Mouse (Mus musculus) ovary, postnatal 36 days (tissue): Measurements from ENCODE around the gene Ctbp1.

Experiments used
- DNase-seq: peaks from one replicate; pipeline ENCODE4 v3.0.0; 2022; ENCODE audit warnings: low spot score, mixed read lengths

The Ctbp1 gene

DNA sequence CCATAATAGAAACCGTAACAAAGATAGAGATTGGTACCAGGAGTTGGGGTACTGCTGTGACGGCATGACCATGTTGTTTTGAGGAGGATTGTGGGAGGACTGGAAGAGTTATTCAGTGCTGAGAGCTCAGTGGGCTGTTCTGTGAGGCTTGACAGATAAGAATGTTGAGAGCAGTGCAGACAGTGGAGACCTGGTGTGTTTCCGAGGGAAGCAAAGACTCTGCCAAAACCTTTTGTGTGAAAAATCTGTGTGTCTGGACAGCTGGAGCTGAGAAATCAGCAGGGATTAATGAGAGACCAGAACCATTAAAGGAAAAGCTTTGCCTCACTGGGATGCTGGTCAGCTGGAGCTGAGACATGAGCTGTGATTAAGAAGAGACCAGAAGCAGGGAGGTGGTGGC lies 34.9 kb downstream of the Ctbp1 start:
- DNase-seq = no peak

DNA sequence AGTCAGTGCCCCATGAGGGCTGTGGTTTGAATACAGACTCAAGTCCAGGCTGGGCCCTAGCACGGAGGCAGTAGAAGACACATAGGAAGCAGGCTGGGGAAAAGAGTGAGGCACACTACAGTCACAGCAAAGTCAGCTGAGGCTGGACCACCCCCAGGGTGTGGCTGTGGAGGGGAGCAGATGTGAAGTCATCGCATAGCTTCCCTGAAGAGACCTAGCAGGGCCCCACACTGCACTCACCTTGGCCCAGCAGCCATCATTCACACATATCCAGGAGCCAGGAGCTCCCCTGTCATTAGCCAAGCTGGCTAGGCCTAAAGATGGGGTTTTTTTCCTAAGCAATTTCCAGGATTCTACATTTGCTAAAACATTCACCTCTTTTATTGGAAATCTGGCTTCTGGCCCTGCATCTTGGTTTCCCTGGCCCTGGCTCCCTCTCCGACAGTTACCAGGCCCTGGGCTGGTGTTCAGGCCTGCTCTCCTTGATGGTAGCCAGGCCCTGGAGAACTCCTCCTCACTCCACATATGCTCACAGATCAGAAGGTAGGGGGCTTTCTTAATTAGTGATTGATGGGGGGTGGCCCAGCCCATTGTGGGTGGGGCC lies 35.6 kb downstream of the Ctbp1 start:
- DNase-seq = no peak

DNA sequence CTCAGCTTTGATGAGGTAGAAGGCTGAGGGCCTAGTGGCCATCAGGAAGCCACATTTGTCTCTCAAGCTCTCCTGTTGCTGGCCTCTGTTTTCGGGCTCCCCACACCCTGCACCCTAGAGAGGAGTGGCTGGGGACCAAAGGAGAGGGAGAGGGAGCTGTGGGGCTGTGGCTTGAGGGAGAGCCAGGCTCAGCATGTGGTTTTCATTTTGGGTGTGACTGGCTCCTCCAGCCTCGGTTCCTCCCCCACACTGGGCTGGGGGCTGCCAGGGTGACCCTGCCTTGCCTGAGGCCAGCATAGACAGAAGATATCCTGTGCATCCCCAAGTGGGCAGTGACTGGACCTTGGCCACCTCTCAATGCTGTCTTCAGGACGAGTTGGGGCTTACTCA lies 36.5 kb downstream of the Ctbp1 start:
- DNase-seq = no peak

DNA sequence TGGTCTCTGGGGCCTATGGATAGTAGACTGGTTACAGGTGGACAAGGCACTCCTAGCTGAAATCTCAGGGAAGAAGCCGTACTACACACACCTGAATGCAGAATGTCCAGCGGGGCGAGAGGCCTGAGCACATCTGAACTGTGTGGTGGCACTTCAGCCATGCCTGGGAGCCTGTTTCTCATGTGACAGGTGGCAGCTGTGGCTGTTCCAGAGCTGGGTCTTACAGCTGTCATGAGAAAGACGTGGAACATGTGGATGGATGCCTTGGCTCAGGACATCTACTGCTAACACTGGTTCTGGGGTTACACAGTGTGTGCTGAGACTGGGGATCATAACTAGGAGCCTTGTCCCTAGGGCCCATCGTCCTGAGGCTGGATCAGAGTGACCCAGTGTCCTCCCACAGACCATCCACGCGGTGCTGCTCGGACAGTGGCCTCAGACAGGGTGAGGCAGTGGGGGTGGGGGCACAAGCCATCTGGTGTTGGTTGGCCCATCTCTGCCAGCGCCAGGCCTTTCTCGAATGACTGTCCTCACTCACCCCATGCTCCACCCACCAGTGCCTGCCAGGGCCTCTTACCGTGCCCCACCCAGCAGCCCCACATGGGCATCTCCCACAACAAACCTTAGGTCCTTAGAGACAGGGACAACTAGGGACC lies 37.1 kb downstream of the Ctbp1 start:
- DNase-seq = no peak

DNA sequence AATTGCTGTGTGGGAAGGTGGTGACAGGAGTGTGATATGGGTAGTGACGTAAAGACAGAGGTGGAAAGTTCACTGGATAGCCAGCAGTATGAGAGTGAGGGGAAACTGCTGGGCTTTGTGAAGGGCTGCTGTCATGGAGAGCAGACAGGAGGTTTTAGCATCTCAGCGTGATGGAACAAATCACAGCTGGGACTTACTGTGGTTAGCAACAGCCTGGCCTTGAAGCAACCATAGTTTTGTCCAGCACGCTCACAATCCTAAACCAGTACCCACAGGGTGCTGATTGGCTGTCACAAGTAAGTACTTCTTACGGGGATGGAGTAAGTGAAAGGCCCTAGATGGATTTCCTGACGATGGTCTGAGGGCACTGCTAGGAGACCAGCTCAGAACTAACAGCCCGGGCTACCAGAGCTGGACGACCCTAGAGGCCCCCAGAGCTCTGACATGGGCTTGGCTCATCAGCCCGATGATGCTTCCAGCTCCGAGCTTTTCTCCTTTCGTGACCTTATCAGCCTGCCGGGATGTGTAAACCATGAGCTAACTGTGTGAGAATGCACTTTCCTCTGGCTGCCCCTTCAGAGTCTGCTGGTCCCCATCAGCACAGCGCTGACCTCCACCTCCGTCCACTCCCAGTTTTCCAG lies 40.3 kb downstream of the Ctbp1 start:
- no peak for DNase-seq

DNA sequence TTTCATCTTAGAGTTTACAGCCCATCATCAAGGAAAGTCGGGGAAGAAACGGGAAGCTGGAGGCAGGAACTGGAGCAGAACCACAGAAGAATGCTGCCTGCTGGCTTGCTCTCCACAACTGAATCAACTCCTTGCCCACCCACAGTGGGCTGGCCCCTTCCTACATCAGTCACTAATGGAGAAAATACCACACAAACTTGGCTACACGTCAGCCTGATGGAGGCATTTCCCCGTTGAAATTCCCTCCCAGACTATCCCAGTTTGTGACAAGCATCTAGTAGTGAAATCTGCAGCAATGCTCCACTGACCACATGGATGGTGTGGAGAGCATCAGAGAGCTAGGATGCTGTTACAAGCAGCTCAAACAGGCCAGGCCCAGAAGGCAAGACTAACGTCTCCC lies 42.0 kb downstream of the Ctbp1 start:
- no peak for DNase-seq

DNA sequence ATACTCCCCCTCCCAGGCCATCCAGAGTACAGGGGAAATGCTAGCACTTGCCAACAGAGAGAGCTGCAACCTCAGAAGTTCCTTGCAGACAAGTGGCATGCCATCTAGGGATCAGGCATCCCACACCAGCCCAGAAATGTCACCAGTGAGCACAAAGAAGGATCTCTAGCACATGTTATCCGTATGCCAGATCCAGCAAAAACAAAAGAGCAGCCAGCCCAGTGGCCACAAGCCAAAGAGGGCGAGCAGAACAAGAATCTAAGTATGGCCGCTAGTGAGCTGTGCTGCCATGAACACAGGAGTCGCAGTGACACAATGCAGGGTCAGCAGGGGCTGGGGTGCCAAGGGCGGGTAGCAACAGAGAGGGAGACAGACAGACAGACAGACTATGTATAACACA lies 44.5 kb downstream of the Ctbp1 start:
- no peak for DNase-seq

DNA sequence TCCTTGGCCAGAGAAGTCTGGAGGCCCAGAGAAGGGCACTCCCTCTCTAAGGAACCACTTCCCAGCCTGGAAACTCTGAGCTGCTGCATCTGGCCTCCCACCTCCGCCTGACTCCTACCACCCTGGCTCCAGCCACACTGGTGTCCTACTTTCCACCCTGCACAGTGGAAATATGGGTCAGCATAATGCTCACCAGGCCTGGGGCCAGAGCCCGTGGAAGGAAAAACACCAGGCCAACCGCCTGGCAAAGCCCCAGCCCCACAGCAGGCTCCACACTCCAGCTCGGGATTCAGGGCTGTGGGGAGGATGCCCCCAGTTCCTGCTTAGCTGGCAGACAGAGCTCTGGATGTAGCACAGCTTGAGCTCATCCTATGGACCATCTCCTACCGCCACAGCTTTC lies 46.4 kb downstream of the Ctbp1 start:
- peak; percentile 23 for DNase-seq

DNA sequence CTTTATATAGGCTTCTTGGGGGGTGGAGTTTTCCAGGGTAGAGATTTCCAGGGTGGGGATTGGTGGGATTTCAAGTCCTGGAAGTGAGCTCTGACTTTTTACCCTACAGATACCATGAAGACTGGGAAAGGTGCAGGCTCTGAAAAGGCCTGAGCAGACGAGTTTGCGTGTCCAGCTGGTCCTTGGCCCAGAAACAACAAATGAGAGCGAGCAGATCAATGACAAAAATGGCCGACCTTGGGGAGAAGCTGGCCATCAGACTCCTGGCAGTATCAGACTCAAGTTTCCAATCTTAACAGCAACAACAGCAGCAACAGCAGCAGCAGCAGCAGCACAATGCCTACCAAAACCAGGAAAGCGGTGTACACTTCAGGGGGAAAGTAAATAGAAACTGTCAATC lies 49.1 kb downstream of the Ctbp1 start:
- no peak for DNase-seq

DNA sequence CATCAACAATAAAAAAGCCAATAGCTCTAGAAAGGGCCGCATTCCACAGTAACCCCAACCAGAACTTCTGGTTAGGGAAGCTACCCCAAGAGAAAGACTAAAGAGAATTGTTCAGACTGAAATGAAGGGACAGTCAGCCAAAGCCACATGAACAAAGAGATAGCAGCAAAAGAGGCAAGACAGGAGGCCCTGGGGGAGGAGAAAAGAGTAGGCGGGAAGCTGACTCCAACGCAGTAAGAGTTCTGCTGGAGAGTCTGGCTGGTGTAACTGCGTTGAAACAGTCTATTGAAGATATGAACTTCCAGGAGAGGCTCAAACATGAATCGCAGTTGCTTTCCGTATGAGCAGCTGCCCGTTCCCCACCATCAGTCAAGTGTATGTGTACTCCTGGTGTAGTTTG lies 50.3 kb downstream of the Ctbp1 start:
- DNase-seq = no peak

DNA sequence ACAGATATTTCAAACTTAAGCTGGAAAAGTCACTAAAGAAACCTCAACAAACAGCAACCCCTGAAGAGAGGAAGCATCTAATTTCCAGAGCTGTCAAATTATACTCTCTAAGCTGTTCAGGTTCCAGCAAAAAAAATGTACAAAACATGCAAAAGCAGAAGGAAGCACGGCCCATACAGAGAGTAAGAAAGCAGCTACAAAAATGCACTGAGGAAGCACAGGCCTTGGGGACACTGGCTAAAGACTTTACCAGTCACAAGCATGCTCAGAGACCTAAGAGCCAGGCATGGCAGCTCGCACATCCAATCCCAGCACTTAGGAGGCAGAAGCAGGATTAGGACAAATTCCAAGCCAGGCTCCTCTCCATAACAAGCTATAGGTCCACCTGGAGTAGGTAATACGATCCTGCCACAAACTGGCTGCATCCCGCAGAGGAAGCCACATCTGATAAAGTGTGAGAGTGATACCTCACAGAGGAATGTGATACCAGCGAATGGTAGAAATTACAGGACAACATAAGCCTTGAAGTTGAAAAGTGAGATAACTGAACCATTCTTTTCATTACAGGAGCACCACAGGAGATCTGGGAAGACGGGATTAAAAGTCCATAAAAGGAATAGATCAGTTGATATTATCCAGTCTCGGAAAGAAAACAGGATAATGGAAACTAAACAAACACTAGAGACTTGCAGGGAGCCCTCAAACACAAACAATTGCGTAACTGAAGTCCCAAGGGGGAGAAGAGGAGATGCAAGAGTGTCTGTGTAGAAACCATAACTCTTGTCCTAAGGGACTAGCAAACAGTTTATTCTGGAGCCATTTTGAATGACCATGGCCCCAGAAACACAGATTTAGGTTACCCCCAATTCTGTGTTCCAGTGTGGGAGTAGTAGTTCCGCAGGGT lies 51.7 kb downstream of the Ctbp1 start:
- DNase-seq = no peak

DNA sequence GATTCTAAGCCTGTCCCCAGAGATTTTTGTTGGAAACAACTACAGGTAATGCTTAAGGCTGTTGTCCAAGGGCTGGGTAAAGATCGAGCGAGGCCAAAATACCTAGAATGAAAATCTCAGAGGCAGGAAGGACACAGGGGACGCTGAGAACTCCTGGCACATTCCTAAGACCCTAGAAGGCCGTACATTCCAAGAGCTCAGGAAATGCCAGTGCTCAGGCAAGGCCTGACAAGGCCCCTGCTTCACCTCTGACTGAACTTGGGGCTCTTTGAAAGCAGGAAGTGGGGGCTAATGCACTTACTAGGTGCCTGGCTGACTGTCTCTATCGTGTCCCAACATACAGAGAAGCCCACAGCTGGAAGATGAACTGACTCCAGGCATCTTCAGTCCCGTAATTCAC lies 52.4 kb downstream of the Ctbp1 start:
- no peak for DNase-seq

DNA sequence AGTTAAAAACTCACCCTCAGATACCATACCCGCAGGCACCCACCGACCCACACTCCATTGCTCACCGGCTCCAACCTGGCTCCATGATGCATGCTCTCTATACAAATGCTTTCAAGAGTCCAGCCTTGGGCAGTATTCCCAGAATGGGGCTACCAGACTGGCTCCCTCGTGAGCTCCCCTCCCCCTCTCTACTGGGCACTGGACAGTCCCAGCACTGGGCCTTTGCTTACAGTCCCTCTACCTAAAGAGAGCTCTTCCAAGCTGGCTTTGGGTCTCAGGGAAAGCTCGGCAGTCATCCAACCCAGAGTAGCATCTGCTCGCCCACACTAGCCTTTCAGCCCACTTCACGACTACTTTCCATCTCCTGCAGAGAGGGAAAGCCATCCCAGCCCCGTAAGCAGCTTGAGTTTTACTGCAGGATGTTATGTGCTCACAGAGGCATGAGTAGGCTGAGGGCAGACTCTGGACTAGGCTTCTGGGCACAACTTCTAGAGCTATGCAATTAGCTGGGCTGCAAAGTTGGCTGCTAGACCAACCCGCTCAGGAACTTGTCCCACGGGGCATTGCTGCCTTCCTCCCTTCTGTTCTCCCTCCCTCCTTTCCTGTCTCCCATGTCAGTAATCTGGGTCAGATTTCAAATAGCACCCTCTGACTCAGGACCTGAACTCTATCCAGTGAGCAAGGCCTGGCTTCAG lies 54.3 kb downstream of the Ctbp1 start:
- DNase-seq = no peak

DNA sequence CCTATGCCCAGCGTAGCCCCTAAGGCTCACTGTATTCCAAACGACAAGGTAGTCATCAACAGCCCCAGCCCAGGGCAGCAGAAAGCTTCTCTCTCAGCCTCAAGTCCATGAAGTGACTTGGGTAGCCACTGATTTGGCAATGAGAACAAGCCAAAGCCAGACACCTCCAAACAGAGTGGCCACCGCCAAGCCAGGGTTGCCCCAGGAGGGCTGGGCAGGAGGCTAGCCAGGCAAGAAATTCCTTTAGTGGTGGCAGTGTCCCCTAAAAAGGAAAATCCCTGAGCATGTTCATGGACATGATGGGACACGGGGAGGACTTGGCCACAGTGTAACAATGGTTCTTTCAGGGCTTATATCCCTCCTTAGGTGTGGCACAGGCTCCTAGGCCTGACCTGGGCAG lies 55.0 kb downstream of the Ctbp1 start:
- DNase-seq = no peak

DNA sequence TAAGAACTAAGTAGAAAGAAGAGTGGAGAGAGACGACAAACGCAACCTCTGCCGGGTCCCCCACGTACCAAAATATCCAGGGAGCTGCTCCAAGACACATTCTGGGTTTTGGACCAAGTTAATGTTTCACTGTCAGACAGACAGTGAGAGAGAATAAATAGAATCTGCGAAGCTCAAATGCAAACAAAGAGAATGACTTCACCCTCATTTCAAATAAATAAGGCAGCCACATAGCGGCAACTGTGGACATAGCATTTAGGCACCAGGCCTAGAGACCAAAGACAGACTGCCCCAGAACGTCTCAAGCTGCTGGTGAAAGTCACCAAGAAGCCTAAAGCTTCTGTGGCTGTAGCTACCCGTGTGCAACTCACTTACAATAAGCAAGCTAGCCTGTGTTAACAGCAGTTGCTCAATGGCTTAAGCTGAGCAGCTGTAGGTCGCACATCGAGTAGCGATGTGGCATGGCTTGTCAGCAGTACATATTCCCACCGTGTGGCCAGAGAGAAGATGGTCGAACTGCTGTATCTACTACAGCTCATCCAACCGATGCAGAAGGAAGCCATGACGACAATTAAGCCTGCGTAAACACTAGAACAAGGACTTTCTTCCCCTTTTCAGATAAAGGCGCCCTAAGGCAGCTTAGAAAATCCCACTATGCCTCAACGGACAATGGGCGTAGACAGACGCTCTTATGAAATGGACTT lies 55.9 kb downstream of the Ctbp1 start:
- DNase-seq = no peak

DNA sequence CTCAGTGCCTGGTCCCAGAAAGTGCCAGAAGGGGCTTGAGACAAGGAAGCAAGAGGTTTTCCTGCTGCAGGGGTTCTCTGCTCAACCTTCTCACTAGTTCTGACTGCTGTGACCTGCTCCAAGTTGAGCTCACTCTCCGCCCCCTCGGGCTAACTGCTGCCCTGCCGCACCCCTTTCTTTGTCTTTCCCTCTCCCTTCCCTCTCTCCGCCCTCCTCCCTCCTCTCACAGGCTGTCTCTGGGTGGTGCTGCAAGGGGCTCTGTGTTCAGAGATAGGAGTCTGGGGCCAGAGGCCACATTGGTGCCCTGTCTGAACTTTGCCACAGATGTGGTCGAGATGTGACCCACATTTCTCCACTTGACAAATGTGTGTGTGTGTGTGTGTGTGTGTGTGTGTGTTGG lies 56.7 kb downstream of the Ctbp1 start, which contains the start of gene Spon2:
Gene Spon2 (minus strand): TSS at position 375 of the 400 bp plus-strand sequence.
- DNase-seq = no peak

DNA sequence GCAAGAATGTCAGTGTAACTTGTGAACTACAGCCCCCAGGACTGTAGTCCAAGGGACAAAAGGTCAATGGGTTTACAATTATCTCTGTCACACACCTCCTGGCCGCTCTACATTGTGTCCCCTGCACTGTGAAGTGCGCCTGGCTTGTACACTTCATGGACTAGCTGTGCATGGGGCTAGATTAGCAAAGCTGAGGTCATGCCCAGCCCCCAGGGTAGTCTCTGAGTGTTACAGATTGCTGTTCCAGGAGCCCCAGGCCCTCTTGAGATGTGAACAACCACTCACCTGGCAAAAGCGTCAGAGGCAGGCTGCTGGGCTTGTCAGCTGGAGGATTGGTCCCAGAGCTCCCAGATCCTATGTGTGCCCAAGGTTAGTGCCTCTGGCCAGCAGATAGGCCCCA lies 57.1 kb downstream of the Ctbp1 start:
- no peak for DNase-seq

DNA sequence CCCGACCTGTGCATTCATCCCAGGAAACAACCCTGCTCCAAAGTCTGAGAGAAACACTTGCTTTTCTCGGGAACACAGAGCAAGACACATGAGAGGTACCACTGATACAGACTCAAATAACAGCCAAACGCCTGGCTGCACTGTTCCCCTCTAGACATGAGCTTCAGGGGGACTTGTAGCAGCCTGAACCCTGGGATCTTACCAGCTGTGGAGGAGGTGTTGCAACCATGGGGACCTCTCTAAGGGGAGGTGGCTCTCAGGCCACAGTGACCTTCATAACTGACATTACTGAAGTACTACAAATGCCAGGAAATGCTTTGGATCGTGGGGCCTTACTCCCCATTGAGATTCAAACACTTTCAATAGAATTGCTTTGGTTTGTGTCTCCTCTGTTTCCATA lies 60.1 kb downstream of the Ctbp1 start:
- DNase-seq = no peak

DNA sequence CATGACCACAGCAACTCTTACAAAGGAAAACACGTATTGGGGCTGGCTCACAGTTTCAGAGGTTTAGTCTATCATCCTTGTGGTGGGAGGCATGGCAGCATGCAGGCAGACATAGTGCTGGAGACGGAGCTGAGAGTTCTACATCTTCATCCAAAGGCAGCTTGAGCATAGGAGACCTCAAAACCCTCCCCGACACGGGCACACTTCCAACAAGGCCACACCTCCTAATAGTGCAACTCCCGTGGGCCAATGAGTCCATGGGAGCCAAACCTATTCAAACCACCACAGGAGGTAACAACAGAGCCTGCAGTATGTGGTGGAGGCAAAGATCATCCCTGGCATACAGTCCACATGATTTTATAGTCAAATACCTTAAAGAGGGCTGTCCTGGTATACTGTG lies 63.5 kb downstream of the Ctbp1 start:
- DNase-seq = no peak

DNA sequence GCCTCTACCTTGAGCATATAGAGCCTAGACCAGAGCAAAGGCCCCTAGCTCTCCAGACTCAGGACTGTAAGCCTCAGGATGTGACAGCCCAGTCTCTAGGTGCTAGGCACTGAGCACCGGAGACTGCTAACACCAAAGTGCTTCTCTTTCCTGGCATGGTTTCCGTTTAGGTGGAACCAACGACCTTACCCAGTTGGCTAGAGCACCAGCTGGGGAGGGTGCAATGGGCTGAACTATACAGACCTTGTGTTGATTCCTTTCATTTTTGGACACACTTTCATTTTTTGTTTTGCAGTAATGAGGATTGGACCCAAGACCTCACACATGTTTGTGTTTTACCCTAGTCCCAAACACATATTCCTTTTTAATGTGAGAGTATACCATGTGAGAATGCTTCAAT lies 64.3 kb downstream of the Ctbp1 start:
- DNase-seq = no peak

DNA sequence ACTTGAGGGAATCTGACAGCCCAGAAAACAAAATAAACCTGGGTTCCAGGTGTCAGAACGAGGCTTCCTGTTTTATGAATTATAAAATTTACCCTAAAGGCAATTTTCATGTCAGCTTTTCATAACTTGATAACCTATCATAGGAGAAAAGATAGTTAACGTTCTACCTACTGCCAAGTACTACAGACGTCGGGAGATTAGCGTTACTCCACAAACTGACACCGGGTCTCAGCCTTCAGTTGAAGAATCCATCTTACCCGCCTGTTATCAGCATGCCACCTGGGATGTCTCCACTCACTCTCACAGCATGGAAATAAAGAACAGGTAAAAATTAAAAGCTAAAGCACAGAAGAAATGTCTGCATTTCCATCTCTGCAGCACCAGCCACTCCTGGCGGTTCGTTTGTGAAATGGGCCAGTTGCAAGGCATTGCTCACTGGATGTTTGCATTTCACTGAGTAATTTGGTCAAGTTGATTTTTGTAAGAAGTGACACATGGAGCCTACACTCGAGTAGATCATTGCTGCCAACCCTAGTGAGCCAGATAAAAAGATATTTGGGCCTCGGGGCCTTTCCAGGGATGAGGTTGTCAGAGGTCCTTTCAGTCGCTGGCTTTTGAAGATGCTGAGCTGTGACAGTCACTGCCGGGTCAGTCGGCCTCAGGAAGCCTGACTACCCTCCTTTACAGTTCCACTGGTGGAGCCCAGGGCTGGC lies 66.1 kb downstream of the Ctbp1 start:
- no peak for DNase-seq
